Mouse (Mus musculus) MEL (cell line): ENCODE data around the gene Runx1. TPM values are rescaled to one million over a fixed set of nuclear protein-coding genes. Genes with fewer than 3 reads are reported as not detected.

Experiments
- DNase-seq: peaks from one replicate; pipeline ENCODE4 v3.0.0; 2011; ENCODE audit warnings: low read depth, low spot score
- H3K27ac ChIP-seq: 2 replicates; pipeline ENCODE4 v1.5.1; 2012; ENCODE audit warnings: low read depth, mild to moderate bottlenecking, control low read depth, low read length, moderate library complexity; ENCODE audit not compliant: control insufficient read depth
- H3K27me3 ChIP-seq, 2 experiments: fragments of 150-350 bp in 1 of 2; sonication (generic) in 1 of 2; 2 replicates each; pipeline ENCODE4 v1.6.1; 2012; ENCODE audit warnings: low read length in 2 of 2, mild to moderate bottlenecking in 2 of 2, improper control_type of control experiment in 1 of 2, moderate library complexity in 1 of 2; ENCODE audit not compliant: insufficient read depth in 2 of 2, control insufficient read depth in 1 of 2
- H3K36me3 ChIP-seq, 2 experiments: 2 replicates each; pipeline ENCODE4 v1.6.1; 2012 to 2014; ENCODE audit warnings: low read length in 2 of 2, improper control_type of control experiment in 1 of 2, inconsistent platforms in 1 of 2, mild to moderate bottlenecking in 1 of 2; ENCODE audit not compliant: insufficient read depth in 2 of 2, control insufficient read depth in 1 of 2
- H3K4me1 ChIP-seq, 2 experiments: fragments of 150-350 bp in 1 of 2; sonication (generic) in 1 of 2; 2 replicates each; pipeline ENCODE4 v1.6.1; 2012; ENCODE audit warnings: low read length in 2 of 2, improper control_type of control experiment in 1 of 2, mild to moderate bottlenecking in 1 of 2; ENCODE audit not compliant: insufficient read depth in 2 of 2, control insufficient read depth in 1 of 2
- H3K4me3 ChIP-seq, 2 experiments: fragments of 150-350 bp in 1 of 2; sonication (generic) in 1 of 2; 2 replicates each; pipeline ENCODE4 v1.5.1; 2012; ENCODE audit warnings: low read depth in 2 of 2, low read length in 2 of 2, mild to moderate bottlenecking in 2 of 2, moderate library complexity in 2 of 2, control low read depth in 1 of 2, improper control_type of control experiment in 1 of 2; ENCODE audit not compliant: control insufficient read depth in 1 of 2, insufficient read depth in 1 of 2
- H3K79me2 ChIP-seq: 2 replicates; pipeline ENCODE4 v1.6.1; 2012; ENCODE audit warnings: mild to moderate bottlenecking, low read length, moderate library complexity; ENCODE audit not compliant: control insufficient read depth, poor library complexity, insufficient read depth
- H3K9ac ChIP-seq: 2 replicates; pipeline ENCODE4 v1.6.1; 2012; ENCODE audit warnings: low read depth, mild to moderate bottlenecking, control low read depth, low read length, moderate library complexity; ENCODE audit not compliant: control insufficient read depth, poor library complexity, severe bottlenecking
- H3K9me3 ChIP-seq: fragments of 150-350 bp; sonication (generic); replicated peaks from 2 replicates; pipeline ENCODE4 v1.6.1; 2012; ENCODE audit warnings: mild to moderate bottlenecking, low read length, improper control_type of control experiment, moderate library complexity; ENCODE audit not compliant: insufficient read depth
- BHLHE40 ChIP-seq: IDR thresholded peaks from 2 replicates; pipeline ENCODE4 v1.6.1; 2012; ENCODE audit warnings: low read depth, mild to moderate bottlenecking, inconsistent platforms, low read length, improper control_type of control experiment, borderline replicate concordance
- CHD1 ChIP-seq: IDR thresholded peaks from 2 replicates; pipeline ENCODE4 v1.6.1; 2012; ENCODE audit warnings: low read depth, mild to moderate bottlenecking, inconsistent platforms, low read length, improper control_type of control experiment
- CHD2 ChIP-seq: IDR thresholded peaks from 2 replicates; pipeline ENCODE4 v1.6.1; 2011; ENCODE audit warnings: low read length, improper control_type of control experiment
- ETS1 ChIP-seq: IDR thresholded peaks from 2 replicates; pipeline ENCODE4 v1.6.1; 2012; ENCODE audit warnings: low read depth, mild to moderate bottlenecking, inconsistent platforms, low read length, improper control_type of control experiment, moderate library complexity
- JUND ChIP-seq: IDR thresholded peaks from 2 replicates; pipeline ENCODE4 v1.6.1; 2011; ENCODE audit warnings: low read depth, mild to moderate bottlenecking, improper control_type of control experiment, low read length
- KAT2A ChIP-seq: conservative IDR thresholded peaks from 2 replicates; pipeline ENCODE4 v1.6.1; 2012; ENCODE audit warnings: low read depth, low read length, improper control_type of control experiment, inconsistent platforms
- MAFK ChIP-seq: IDR thresholded peaks from 2 replicates; pipeline ENCODE4 v1.6.1; 2011; ENCODE audit warnings: low read depth, mild to moderate bottlenecking, low read length, improper control_type of control experiment, borderline replicate concordance
- MAX ChIP-seq: IDR thresholded peaks from 2 replicates; pipeline ENCODE4 v1.6.1; 2011; ENCODE audit warnings: low read length, improper control_type of control experiment
- MAZ ChIP-seq: IDR thresholded peaks from 2 replicates; pipeline ENCODE4 v1.6.1; 2012; ENCODE audit warnings: low read depth, mild to moderate bottlenecking, inconsistent platforms, low read length, improper control_type of control experiment
- MXI1 ChIP-seq: IDR thresholded peaks from 2 replicates; pipeline ENCODE4 v1.6.1; 2011; ENCODE audit warnings: mild to moderate bottlenecking, low read depth, low read length, improper control_type of control experiment
- NELFE ChIP-seq: IDR thresholded peaks from 2 replicates; pipeline ENCODE4 v1.6.1; 2011; ENCODE audit warnings: low read depth, low read length, improper control_type of control experiment
- NRF1 ChIP-seq: IDR thresholded peaks from 2 replicates; pipeline ENCODE4 v1.6.1; 2014; ENCODE audit warnings: low read depth, mild to moderate bottlenecking, inconsistent platforms, low read length, improper control_type of control experiment, moderate library complexity; ENCODE audit not compliant: poor library complexity, insufficient read depth, severe bottlenecking
- RCOR1 ChIP-seq: IDR thresholded peaks from 2 replicates; pipeline ENCODE4 v1.6.1; 2012; ENCODE audit warnings: low read depth, mild to moderate bottlenecking, inconsistent platforms, low read length, improper control_type of control experiment
- TCF12 ChIP-seq: IDR thresholded peaks from 2 replicates; pipeline ENCODE4 v1.6.1; 2014; ENCODE audit warnings: low read depth, mild to moderate bottlenecking, inconsistent platforms, low read length, improper control_type of control experiment, moderate library complexity
- UBTF ChIP-seq: IDR thresholded peaks from 2 replicates; pipeline ENCODE4 v1.6.1; 2012; ENCODE audit warnings: low read depth, mild to moderate bottlenecking, inconsistent platforms, low read length, improper control_type of control experiment, moderate library complexity, borderline replicate concordance; ENCODE audit not compliant: insufficient read depth
- USF1 ChIP-seq: IDR thresholded peaks from 2 replicates; pipeline ENCODE4 v1.6.1; 2014; ENCODE audit warnings: low read depth, mild to moderate bottlenecking, inconsistent platforms, low read length, improper control_type of control experiment, moderate library complexity
- USF2 ChIP-seq, 2 experiments: IDR thresholded peaks; 2 replicates each; pipeline ENCODE4 v1.6.1; 2011 to 2012; ENCODE audit warnings: improper control_type of control experiment in 2 of 2, low read length in 2 of 2, borderline replicate concordance in 1 of 2, inconsistent platforms in 1 of 2, low read depth in 1 of 2, mild to moderate bottlenecking in 1 of 2; ENCODE audit not compliant: insufficient read depth in 1 of 2
- ZC3H11A ChIP-seq: IDR thresholded peaks from 2 replicates; pipeline ENCODE4 v1.6.1; 2012; ENCODE audit warnings: low read depth, mild to moderate bottlenecking, inconsistent platforms, low read length, improper control_type of control experiment
- ZMIZ1 ChIP-seq: IDR thresholded peaks from 2 replicates; pipeline ENCODE4 v1.6.1; 2012; ENCODE audit warnings: low read depth, mild to moderate bottlenecking, inconsistent platforms, low read length, improper control_type of control experiment, moderate library complexity
- ZNF384 ChIP-seq: IDR thresholded peaks from 2 replicates; pipeline ENCODE4 v1.6.1; 2012; ENCODE audit warnings: low read depth, mild to moderate bottlenecking, inconsistent platforms, low read length, improper control_type of control experiment
- polyA plus RNA-seq, 2 experiments: library from polyadenylated mRNA; stranded (reverse) in 1 of 2; unstranded in 1 of 2; fragments of >175 nt in 1 of 2; fragments of >200 nt in 1 of 2; gene quantifications; 2 replicates each; pipeline versions ENCODE4 v1.2.1 to v1.2.4; 2012; ENCODE audit warnings: low replicate concordance in 2 of 2, low read depth in 1 of 2; ENCODE audit not compliant: insufficient read length in 2 of 2, insufficient read depth in 1 of 2, missing spikeins in 1 of 2
- total RNA-seq: library from RNA; depleted of rRNA; stranded (reverse); fragments of 300-350 nt; gene quantifications from 2 replicates; pipeline ENCODE4 v1.2.3, GENCODE M21; 2012

Runx1 gene
- total and polyA plus RNA-seq, 3 experiments = 14.3 to 23.5 TPM; not detected in 1

DNA sequence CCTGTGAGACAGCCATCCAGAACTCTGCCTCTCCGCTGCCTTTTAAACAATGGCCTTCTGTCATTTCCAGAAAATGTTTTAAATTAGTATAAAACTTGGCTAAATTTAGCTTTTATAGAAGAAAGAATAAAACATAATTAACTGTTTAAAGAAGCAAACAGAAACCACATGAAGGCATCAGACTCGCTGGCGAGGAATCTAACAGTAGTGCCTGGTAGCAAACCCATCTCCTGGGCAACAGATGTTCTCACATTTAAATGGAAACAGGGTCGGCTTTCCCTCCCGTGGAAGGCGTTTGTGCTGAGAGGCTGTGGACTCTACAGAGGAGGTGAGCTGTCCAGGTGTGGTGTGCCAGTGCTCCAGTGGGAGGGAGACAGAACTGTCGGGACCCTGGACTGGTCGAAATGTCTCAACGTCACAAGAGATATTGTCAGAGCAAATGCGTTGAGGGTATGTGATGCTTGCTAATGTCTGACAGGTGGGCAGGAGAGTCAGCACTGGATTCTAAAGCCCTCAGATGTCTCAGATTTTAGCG, 87.4 kb downstream of the Runx1 start (continued):
- no peak for TF ChIP-seq NRF1
- TF ChIP-seq UBTF = no peak
- no peak for TF ChIP-seq ZNF384
- no peak for TF ChIP-seq MAZ
- TF ChIP-seq TCF12 = no peak

DNA sequence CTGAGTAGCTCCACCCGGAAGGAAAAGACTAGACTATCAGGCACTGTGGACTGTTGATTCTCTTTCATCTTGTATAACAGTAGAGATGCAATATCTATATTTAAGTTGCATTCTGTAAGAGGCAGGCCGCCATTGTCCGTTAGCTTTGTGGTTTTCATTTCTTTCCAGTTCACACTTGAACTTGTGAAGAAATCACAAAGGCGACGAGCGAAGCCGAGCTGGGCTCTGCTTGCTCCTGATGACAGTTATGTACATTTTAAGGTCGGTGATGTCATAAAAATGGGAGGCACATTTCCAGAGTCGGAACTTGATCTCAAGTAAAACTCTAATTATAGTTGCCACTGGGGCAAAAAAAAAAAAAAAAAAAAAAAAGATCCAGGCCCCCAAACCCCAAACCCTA, 99.1 kb downstream of the Runx1 start:
- Histone ChIP-seq H3K4me3 (no peak overlapping the region), H3K36me3 (peaks cover 11 to 31% of the 10 kb centered on the region in 2 experiments), H3K79me2 (peaks cover 15% of the 10 kb centered on the region), H3K9me3 (no peaks in the 10 kb centered on the region), H3K27me3 (no peaks in the 10 kb centered on the region), H3K4me1 (peaks cover 10 to 17% of the 10 kb centered on the region in 2 experiments), H3K27ac (no peak overlapping the region; the same call in 1 of the 2 replicates), H3K9ac (no peak overlapping the region)
- TF ChIP-seq USF1 (no peak), MAX (no peak), ZMIZ1 (no peak), RCOR1 (no peak), ZC3H11A (no peak), MXI1 (no peak), ETS1 (no peak), NRF1 (no peak), MAFK (no peak), USF2 (IDR thresholded peaks at IDR 0.05; ENCODE audit: borderline replicate concordance in 1 of 2, insufficient read depth in 1 of 2, low read depth in 1 of 2, low read length in 2 of 2) (no peak), KAT2A (no peak), JUND (no peak), BHLHE40 (no peak), NELFE (no peak), CHD2 (no peak), CHD1 (no peak)
- no peak for DNase-seq
